Mouse (Mus musculus): ENCODE measurements at regions not wholly inside any gene's neighbourhood (a gene's known extent, or its start where the extent isn't known, plus 50 kb on each side); places are given as distances from the start of the nearest gene placed in this dataset.
A peak's percentile ranks its signal among the peaks of the same experiment; 100 is the strongest.

- DNase-seq (ENCODE audit: low spot score in 2 of 2): no peak
These were observed 234.9 kb downstream of the Rybp start for GRCm38 (mm10) chr6:100052406-100052805.

- no peak for DNase-seq (ENCODE audit: low spot score in 2 of 2)
These were observed 238.2 kb downstream of the Rybp start for GRCm38 (mm10) chr6:100049036-100049435.

- no peak for DNase-seq (ENCODE audit: low spot score in 2 of 2)
These were observed 240.9 kb downstream of the Rybp start for GRCm38 (mm10) chr6:100046186-100046990.

- no peak for DNase-seq (ENCODE audit: low spot score in 2 of 2)
These were observed 242.2 kb downstream of the Rybp start for GRCm38 (mm10) chr6:100045109-100045508.

GRCm38 (mm10) chr6:100041161-100041560 is 246.1 kb downstream of the Rybp start:
- DNase-seq (ENCODE audit: low spot score in 2 of 2): no peak

- DNase-seq (ENCODE audit: low spot score in 2 of 2): no peak
These were observed 246.8 kb downstream of the Rybp start for GRCm38 (mm10) chr6:100040459-100040984.

- DNase-seq (ENCODE audit: low spot score in 2 of 2): peak; percentile 11 to 33
These were observed 254.6 kb downstream of the Rybp start for GRCm38 (mm10) chr6:100032701-100033100.

- no peak for DNase-seq (ENCODE audit: low spot score in 2 of 2)
These were observed 256.8 kb downstream of the Rybp start for GRCm38 (mm10) chr6:100030522-100030921.

GRCm38 (mm10) chr6:100030010-100030409 is 257.3 kb downstream of the Rybp start:
- no peak for DNase-seq (ENCODE audit: low spot score in 2 of 2)

GRCm38 (mm10) chr6:100027524-100027923 is 259.8 kb downstream of the Rybp start:
- no peak for DNase-seq (ENCODE audit: low spot score in 2 of 2)

- no peak for DNase-seq (ENCODE audit: low spot score in 2 of 2)
These were observed 261.7 kb downstream of the Rybp start for GRCm38 (mm10) chr6:100025531-100025951.

GRCm38 (mm10) chr6:100023434-100024095 is 263.7 kb downstream of the Rybp start:
- DNase-seq (ENCODE audit: low spot score in 2 of 2): no peak

- DNase-seq (ENCODE audit: low spot score in 2 of 2): no peak
These were observed 268.3 kb downstream of the Rybp start for GRCm38 (mm10) chr6:100019016-100019415.

GRCm38 (mm10) chr6:100013949-100014348 is 273.3 kb downstream of the Rybp start:
- DNase-seq (ENCODE audit: low spot score in 2 of 2): no peak

- DNase-seq (ENCODE audit: low spot score in 2 of 2): peak; percentile 40 to 69
These were observed 275.7 kb downstream of the Rybp start for GRCm38 (mm10) chr6:100011520-100012062.

GRCm38 (mm10) chr6:100010954-100011481 is 276.3 kb downstream of the Rybp start:
- no peak for DNase-seq (ENCODE audit: low spot score in 2 of 2)

GRCm38 (mm10) chr6:99999711-100000365 is 273.6 kb upstream of the Prok2 start:
- DNase-seq (ENCODE audit: low spot score in 2 of 2): no peak

GRCm38 (mm10) chr6:99995970-99996956 is 270.1 kb upstream of the Prok2 start:
- no peak for DNase-seq (ENCODE audit: low spot score in 2 of 2)

- no peak for DNase-seq (ENCODE audit: low spot score in 2 of 2)
These were observed 267.8 kb upstream of the Prok2 start for GRCm38 (mm10) chr6:99994026-99994425.

- peak in 1 of 2 experiments; percentile 31 for DNase-seq (ENCODE audit: low spot score in 2 of 2)
These were observed 264.9 kb upstream of the Prok2 start for GRCm38 (mm10) chr6:99991079-99991478.
